Mouse (Mus musculus) adrenal gland, adult 18-20 months (tissue): ENCODE results near the gene D1Pas1. TPM values are rescaled to one million over a fixed set of nuclear protein-coding genes. Genes with fewer than 3 reads are reported as not detected.

ENCODE experiments used
- DNase-seq, 2 experiments: peaks; one replicate each; pipeline ENCODE4 v3.0.0; 2021 to 2022; ENCODE audit warnings: low spot score in 2 of 2
- long read RNA-seq, 2 experiments: library from polyadenylated mRNA; stranded (forward); transcript quantifications; one replicate each; pipeline ENCODE4 v2.0.0; 2021
- total RNA-seq, 2 experiments: library from RNA; stranded (reverse); gene quantifications; 1 replicate in 1 of 2; 2 replicates in 1 of 2; pipeline ENCODE4 v1.2.3; 2021

D1Pas1 gene
- total RNA-seq = not detected
- long read RNA-seq, experiment 1 = 0 reads
- long read RNA-seq, experiment 2 = 0 reads

GRCm38 (mm10) chr1:186967201-186967812, at the start of gene D1Pas1:
TSS of gene D1Pas1 (plus strand) at chr1:186967416.
- DNase-seq = no peak

DNA sequence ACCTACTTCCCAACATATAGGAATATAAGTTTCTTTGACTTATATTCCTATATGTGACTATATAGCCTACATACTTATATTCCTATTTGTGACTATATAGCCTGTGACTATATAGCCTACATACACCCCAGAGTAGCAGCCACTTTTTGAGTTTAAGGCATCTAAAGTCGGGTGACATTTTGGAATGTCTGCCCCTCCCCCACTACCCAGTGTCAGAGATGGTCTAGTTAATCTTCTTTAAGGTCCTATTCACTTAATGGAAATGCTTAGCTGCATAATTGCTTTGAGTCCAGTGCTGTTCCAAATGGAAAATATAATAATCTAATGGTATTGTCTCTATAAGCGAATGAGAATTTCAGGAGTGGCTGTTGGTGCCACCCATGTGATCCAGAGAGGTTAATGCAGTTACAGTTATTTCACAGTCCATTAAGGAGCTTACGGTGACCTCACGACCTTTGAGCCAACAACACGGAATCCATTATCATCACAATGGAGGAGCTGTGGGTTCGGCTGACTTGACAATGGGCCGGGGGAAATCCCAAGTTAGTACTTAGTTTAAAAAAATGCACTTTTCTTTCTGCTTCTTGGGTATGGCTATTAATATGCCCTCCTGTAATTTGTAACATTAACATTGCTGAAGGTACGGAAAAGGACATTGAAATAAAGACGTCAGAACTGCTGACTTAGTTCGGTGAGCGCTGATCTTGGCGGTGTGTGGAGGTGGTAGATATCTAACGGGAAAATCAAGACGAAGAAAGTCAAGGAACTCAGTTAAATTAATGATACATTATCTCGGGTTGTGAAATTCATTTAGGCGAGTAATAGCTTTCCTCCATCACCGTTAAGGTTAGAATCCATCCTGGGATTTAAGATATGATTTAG, 44.5 kb upstream of the D1Pas1 start:
- DNase-seq = no peak

DNA sequence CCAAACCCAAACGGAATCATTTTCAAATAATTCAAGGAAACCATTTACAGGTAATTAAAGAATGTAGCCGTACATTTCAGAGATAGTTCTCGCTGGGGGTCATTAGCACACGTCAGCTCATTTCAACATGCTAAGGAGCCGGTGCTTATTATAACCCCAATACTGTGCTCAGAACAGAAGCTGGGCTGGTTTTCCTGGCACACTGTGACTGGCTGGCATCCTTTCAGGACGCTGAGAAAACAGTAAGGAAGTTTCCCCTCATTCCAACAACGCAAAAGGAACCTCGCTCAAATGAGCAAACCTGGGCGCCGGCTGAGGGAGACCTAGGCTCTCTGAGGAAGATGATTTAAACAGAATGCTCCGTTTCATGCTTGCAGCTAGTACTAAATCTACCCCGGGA, 43.2 kb upstream of the D1Pas1 start:
- no peak for DNase-seq

DNA sequence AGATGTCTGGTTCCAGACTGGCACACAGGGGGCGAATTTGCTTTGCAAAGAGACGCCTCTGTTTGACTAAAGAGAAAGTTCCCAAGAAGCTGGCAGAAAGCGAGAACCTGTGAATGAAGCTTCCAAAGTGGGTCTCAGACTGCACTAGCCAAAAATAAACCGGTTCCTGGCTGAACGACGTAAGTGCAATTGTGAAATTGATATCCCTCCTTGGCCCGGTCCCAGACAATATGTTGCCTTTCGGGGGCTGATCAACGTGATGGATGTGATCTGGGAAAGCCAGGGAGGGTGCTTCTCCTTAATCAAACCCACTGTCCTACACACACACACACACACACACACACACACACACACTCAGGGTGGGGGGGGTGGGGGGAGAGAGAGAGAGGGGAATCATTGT, 41.8 kb upstream of the D1Pas1 start:
- DNase-seq = no peak

- no peak for DNase-seq
Observed at GRCm38 (mm10) chr1:186926316-186926949, 40.8 kb upstream of the D1Pas1 start.

DNA sequence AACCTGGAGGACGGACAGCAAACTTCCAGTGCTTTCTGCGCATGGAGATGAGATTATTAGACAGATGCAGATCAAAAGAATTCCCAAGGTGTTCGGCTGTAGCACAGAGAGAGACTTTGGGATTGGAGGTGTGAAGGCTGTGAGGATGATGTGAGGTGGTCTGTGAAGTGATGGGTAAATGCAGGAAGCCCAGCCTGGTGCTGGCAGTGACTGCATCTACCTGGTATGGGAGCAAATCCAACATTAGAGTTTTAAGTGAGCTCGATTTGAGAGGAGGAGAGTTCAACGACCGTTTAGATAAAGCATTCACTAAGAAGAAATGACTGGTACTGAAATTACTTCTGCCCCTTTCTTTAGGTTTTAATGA, 40.3 kb upstream of the D1Pas1 start:
- no peak for DNase-seq

DNA sequence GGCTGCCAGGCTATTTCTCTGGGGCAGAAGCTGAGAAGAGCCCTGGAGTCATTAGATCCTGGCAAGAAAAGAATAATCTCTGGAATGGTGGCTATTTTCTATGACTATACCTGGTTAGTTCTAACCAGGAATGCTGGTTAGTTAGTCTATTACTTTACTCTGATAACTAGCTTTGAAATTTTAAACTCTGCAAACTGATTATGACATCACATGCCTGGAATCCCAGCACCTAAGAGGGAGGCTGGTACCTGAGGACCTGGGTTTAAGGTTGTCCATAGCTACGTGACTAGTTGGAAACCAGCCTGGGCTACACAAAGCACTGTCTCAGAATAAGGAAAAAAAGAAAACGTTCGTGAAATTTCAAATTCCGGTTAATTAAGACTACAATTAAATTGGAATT, 39.7 kb upstream of the D1Pas1 start:
- no peak for DNase-seq

DNA sequence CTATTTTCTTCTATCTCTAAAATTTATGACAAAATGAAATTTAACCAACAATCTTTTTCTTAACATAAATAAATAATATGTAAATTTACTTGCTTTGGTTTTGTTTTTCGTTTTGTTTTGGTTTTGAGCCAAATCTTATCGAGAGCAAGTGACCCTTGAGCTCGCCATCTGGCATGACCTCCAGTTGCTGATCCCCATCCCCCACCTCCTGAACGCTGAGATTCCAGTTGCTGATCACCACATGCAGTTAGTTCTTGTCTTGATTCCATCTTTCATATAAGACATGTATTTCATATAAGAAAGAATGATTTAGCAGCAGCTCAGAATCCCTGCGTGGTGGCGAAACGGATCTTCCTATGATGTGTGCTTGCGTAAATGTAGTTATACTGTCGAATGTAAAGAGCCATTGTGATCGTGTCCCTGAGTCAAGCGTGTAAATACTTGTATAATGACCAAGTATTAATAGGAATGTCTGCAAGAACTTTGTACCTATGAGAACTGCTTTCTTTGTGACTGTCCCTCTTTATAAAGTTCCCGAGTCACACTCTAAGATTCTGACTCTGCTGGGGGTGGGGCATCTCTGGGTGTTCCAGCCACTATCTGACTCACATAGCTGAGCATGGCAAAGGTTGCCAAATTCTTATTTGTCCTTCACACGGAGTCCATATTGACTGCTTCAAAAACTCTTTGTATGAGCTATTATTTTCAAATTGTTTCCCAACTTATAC, 36.9 kb upstream of the D1Pas1 start:
- peak in 1 of 2 experiments; percentile 25 for DNase-seq

DNA sequence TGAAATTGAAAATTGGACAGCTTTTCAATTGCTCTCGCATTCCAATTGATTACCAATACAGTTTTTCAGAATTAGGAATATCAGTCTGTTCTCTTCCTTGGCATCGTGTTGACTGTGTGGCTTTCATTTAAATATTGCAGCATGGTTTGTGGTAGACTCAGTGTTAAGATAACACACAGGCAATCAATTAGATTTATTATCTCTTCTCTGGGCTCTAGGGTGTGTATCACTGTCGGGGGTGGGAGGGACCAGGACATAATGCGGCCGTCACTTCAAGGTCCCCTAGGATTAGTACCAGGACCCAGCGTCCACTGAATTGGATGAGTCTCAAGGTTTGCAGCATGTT, 36.4 kb upstream of the D1Pas1 start:
- no peak for DNase-seq

DNA sequence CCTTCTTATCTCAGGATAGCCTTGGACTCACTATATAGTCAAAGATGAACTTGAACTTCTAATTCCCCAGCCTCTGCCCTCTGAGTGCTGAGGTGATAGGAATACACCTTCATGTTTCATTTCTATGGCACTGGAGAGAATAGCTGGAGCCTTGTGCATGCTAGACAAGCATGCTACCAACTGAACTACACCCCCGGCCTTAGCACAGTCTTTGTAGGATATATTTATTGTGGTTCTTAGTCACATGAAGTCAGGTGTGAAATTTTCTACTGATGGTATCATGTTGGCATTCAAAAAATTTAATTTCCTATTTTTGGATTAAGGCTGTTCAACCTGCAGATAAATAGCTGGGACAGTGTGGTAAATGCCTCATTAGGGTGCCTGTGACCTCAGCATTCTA, 33.0 kb upstream of the D1Pas1 start:
- DNase-seq = no peak

GRCm38 (mm10) chr1:186952381-186952780, 14.8 kb upstream of the D1Pas1 start:
- DNase-seq = no peak

DNA sequence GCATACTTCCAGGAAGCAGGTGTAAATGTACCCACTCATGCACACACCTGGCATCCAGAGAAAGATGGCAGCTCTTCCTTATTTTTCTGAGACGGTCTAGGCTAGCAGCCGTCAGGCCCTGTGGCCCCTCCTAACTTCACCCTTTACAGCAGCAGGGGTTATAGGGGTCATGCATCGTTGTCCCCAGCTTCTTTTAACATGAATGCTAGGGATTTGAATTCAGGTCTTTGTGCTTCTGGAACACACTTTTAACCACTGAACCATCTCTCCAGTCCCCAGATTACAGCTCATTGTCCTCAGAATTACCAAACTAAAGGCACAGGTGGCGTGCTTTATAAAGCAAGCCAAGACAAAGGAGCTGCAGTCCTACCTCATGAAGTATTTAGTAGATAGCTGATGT, 12.6 kb upstream of the D1Pas1 start:
- no peak for DNase-seq

- DNase-seq = peak; percentile 27 to 32
Observed at GRCm38 (mm10) chr1:186959380-186959779, 7.8 kb upstream of the D1Pas1 start.

- DNase-seq = no peak
Observed at GRCm38 (mm10) chr1:186964143-186964875, 2.9 kb upstream of the D1Pas1 start.

DNA sequence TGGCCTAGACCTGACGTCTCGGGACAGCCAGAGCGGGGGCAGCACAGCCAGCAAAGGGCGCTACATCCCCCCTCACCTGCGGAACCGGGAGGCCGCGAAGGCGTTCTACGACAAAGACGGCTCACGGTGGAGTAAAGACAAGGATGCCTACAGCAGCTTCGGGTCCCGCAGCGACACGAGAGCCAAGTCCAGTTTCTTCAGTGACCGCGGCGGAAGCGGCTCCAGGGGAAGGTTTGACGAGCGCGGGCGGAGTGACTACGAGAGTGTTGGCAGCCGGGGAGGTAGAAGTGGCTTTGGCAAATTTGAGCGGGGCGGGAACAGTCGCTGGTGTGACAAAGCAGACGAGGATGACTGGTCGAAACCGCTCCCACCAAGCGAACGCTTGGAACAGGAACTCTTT, 710 bp downstream of the D1Pas1 start:
- no peak for DNase-seq

- no peak for DNase-seq
Observed at GRCm38 (mm10) chr1:186976937-186977540, 9.8 kb downstream of the D1Pas1 start.

- no peak for DNase-seq
Observed at GRCm38 (mm10) chr1:186977801-186978200, 10.6 kb downstream of the D1Pas1 start.

- no peak for DNase-seq
Observed at GRCm38 (mm10) chr1:186979465-186979864, 12.2 kb downstream of the D1Pas1 start.

DNA sequence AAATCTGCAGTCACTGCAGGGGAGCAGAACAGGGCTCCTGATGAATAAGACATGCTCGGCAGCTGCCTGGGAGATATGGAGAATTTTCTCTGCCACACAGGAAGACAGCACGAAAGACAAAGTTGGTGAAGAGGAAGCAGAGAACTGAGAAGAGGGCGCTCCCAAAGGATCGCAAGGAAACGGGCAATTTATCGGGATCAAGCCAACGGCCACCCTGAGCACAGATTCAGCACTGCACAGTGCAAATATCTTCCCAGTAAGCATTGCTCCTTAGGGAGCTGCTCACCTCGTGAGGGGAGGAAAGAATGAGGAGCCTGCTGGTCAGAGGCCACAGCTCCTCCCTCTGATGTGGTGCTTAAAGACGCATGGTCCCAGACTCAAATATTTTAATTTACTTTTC, 13.3 kb downstream of the D1Pas1 start:
- DNase-seq = no peak

- no peak for DNase-seq
Observed at GRCm38 (mm10) chr1:186985131-186985530, 17.9 kb downstream of the D1Pas1 start.
